Mouse (Mus musculus) kidney, postnatal 36 days (tissue): ENCODE measurements around the gene Endod1.
A peak's percentile ranks its signal among the peaks of the same experiment; 100 is the strongest.

Experiments
- DNase-seq, 2 experiments: peaks; one replicate each; pipeline ENCODE4 v3.0.0; 2021 to 2022; ENCODE audit warnings: mixed read lengths in 2 of 2

Gene Endod1

DNA sequence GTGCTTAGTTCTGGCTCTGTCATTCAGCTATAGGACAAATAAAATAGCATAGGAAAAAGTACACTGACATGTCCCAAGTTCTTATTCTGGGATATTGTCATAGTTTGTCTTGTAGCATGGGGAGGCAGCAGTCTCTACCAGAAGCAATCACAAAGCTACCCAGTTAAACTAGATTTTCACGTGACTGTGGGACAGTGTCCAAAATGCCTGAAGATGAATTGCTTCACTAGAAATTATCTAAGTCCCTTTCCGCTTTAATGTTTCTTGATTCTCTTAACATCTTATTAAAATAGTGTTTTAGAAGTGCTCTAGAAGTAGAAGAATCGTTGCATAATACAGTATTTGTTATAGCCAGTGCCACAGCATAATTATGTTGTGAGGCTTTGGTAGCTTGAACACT is 67.3 kb downstream of the Endod1 start:
- peak in 1 of 2 experiments; percentile 10 for DNase-seq

DNA sequence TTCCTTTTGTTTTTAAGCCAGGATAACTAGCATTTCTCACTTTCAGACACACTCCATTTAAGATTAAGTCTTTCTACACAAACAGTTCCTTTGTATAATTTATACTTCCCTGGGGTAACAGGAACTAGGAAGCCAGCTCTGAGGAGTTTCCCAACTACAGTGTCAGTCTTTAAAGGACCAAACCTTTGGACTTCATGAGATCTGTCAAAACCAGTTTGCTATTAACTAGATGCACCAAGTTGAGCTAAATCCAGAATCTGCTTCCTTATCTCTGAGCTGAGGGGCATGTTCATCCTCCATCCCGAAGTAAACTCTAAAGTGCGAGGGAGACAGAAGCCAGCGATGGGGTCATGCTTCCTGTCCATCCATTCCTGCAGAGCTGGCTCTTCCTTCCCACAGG is 74.0 kb downstream of the Endod1 start:
- peak in 1 of 2 experiments; percentile 39 for DNase-seq

DNA sequence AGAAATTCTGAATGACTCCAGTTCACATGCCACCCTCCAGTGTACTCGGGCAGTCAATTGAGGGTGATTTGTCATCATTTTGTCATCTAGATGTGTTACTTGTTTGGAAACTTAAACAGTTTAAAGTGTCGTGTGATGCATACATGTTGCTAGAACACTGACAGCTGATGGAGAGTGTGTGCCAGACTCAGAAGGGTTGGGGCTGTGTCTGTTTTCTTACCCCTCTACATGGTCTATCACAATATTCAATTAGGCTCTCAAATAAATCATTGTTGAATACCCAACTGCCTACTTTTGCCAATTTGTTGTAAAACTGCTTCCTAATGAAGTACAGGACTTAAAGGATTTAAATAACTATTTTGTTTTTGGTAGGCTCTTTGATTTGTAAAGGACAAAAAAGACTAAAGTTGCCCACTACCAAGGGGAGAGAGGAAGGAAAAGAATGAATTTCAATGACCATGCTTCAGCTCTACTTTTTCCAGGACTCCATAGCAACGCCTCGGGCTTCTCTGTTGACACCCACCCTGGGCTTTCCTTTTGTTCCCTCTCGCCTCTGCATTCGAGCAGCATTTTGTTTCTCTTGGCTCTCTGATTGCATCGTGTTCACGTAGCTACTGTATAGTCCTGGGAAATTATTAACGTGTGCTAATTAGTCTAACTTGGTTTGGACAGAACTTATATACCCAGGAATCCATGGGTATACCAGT is 76.9 kb downstream of the Endod1 start:
- no peak for DNase-seq
